Mouse (Mus musculus) forebrain, embryonic 13.5 days (tissue): ENCODE results near the gene Fam167b. TPM values are rescaled to one million over a fixed set of nuclear protein-coding genes. Genes with fewer than 3 reads are reported as not detected.

Experiments used
- ATAC-seq: fragments of 200-750 bp; cut with Nextera tagmentation; 2 replicates; pipeline ENCODE4 v1.8.0; 2017
- H3K27ac ChIP-seq: fragments of 300-500 bp; sonication (generic); 2 replicates; pipeline ENCODE4 v1.5.1; 2015; ENCODE audit warnings: inconsistent platforms, mild to moderate bottlenecking, moderate library complexity
- H3K27me3 ChIP-seq: fragments of 300-500 bp; sonication (generic); 2 replicates; pipeline ENCODE4 v1.6.1; 2015; ENCODE audit warnings: mild to moderate bottlenecking, inconsistent platforms
- H3K36me3 ChIP-seq: fragments of 300-500 bp; sonication (generic); 2 replicates; pipeline ENCODE4 v1.6.1; 2015; ENCODE audit warnings: mild to moderate bottlenecking, inconsistent platforms; ENCODE audit not compliant: poor library complexity, severe bottlenecking
- H3K4me1 ChIP-seq: fragments of 300-500 bp; sonication (generic); 2 replicates; pipeline ENCODE4 v1.6.1; 2015; ENCODE audit warnings: inconsistent platforms
- H3K4me2 ChIP-seq: fragments of 300-500 bp; sonication (generic); 2 replicates; pipeline ENCODE4 v1.6.1; 2015; ENCODE audit warnings: inconsistent platforms, mild to moderate bottlenecking, moderate library complexity
- H3K4me3 ChIP-seq: fragments of 300-500 bp; sonication (generic); 2 replicates; pipeline ENCODE4 v1.5.1; 2015; ENCODE audit warnings: mild to moderate bottlenecking, inconsistent platforms
- H3K9ac ChIP-seq: fragments of 300-500 bp; sonication (generic); 2 replicates; pipeline ENCODE4 v1.6.1; 2015; ENCODE audit warnings: mild to moderate bottlenecking, inconsistent platforms
- H3K9me3 ChIP-seq: fragments of 300-500 bp; sonication (generic); replicated peaks from 2 replicates; pipeline ENCODE4 v1.6.1; 2016; ENCODE audit warnings: inconsistent platforms
- WGBS: fragments of 180-500 bp; shearing (Covaris S2); methylation state at CpG from one replicate; pipeline ENCODE4 v1.1.7; 2015; 5-methylcytosine and 5-hydroxymethylcytosine counted together
- polyA plus RNA-seq: library from polyadenylated mRNA; unstranded; fragments of >200 nt; fragmentation: Nextera tagmentation; extraction: Ambion mirVana; gene quantifications from 2 replicates; pipeline ENCODE4 v1.2.1, GENCODE M21; 2015

The Fam167b gene
- polyA plus RNA-seq, 1 experiment from 2014 or later: 0.31 TPM

- Histone ChIP-seq H3K9ac (no peak overlapping the region), H3K4me2 (no peak overlapping the region), H3K36me3 (no peaks in the 10 kb centered on the region), H3K27me3 (no peaks in the 10 kb centered on the region), H3K4me1 (peaks cover 7% of the 10 kb centered on the region; the same call in 1 of the 2 replicates), H3K4me3 (no peak overlapping the region), H3K9me3 (no peaks in the 10 kb centered on the region), H3K27ac (no peak overlapping the region)
- WGBS: 89% methylated on average over 13 of the region's 13 CpGs
- no peak for ATAC-seq
These were observed 5.9 kb downstream of the Fam167b start for GRCm38 (mm10) chr4:129572236-129573092.

- no peaks in the 10 kb centered on the region for H3K9me3 ChIP-seq
- H3K4me2 ChIP-seq: no peak overlapping the region
- ATAC-seq: no peak
- H3K4me3 ChIP-seq: no peak overlapping the region
- no peak overlapping the region for H3K27ac ChIP-seq
- H3K36me3 ChIP-seq: no peaks in the 10 kb centered on the region
- no peak overlapping the region for H3K9ac ChIP-seq
- no peaks in the 10 kb centered on the region for H3K4me1 ChIP-seq
- H3K27me3 ChIP-seq: no peaks in the 10 kb centered on the region
- 76% methylated on average over 8 of the region's 8 CpGs for WGBS
These were observed 6.7 kb downstream of the Fam167b start for GRCm38 (mm10) chr4:129571551-129572084.

DNA sequence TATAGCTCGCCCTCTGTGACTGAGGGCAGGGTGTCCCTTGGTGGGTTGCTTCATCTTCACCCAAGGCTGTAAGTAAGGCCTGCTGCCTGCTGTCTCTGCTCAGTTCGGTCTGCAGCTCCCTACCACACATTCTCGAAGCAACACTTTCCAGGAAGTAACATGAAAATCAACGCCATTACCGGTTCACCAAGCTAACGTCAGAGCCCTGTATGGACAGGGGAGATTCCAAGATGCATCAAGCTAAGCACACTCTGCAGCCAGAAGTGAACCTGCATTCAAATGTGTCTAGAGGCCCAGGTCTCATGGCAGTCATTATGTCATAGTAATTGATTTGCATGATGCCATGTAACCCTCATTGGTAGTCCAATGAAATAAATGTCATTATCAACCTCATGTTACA lies 8.3 kb downstream of the Fam167b start:
- WGBS: 85% methylated on average over 6 of the region's 6 CpGs
- H3K27me3 ChIP-seq: no peaks in the 10 kb centered on the region
- H3K4me3 ChIP-seq: no peak overlapping the region
- H3K9me3 ChIP-seq: no peaks in the 10 kb centered on the region
- H3K9ac ChIP-seq: no peak overlapping the region
- H3K4me1 ChIP-seq: no peaks in the 10 kb centered on the region
- H3K27ac ChIP-seq: no peak overlapping the region
- no peak overlapping the region for H3K4me2 ChIP-seq
- H3K36me3 ChIP-seq: no peaks in the 10 kb centered on the region
- ATAC-seq: no peak

DNA sequence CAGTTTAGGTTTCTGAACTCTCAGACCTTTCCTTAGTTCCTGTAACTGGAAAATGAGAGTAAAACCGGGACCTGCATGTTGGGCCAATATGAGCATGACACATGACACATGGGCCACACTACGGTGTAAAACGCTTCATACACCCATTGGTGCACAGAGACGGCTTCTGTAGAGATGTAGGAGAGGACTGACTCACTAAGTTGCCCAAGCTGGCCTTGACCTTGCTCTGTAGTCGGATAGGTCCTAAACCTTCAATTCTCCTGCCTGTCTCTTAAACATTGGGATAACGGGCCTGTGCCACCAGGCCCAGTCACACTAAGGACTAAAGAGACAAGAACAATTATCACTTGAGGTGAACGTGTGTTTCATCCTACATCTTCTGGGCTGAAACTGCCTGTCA lies 10.0 kb downstream of the Fam167b start:
- Histone ChIP-seq H3K4me2 (no peak overlapping the region), H3K27ac (no peak overlapping the region), H3K9me3 (no peaks in the 10 kb centered on the region), H3K4me1 (no peaks in the 10 kb centered on the region), H3K9ac (no peak overlapping the region), H3K4me3 (no peak overlapping the region), H3K36me3 (no peaks in the 10 kb centered on the region), H3K27me3 (no peaks in the 10 kb centered on the region)
- 92% methylated on average over 7 of the region's 7 CpGs for WGBS
- no peak for ATAC-seq

- H3K27ac ChIP-seq: no peak overlapping the region
- ATAC-seq: no peak
- no peaks in the 10 kb centered on the region for H3K4me1 ChIP-seq
- no peak overlapping the region for H3K4me2 ChIP-seq
- H3K27me3 ChIP-seq: no peaks in the 10 kb centered on the region
- no peak overlapping the region for H3K9ac ChIP-seq
- WGBS: 86% methylated on average over 6 of the region's 6 CpGs
- no peaks in the 10 kb centered on the region for H3K36me3 ChIP-seq
- no peak overlapping the region for H3K4me3 ChIP-seq
- no peaks in the 10 kb centered on the region for H3K9me3 ChIP-seq
These were observed 13.2 kb downstream of the Fam167b start for GRCm38 (mm10) chr4:129565139-129565538.

- H3K4me3 ChIP-seq: no peak overlapping the region
- no peaks in the 10 kb centered on the region for H3K4me1 ChIP-seq
- ATAC-seq: no peak
- H3K9ac ChIP-seq: no peak overlapping the region
- H3K27me3 ChIP-seq: no peaks in the 10 kb centered on the region
- H3K36me3 ChIP-seq: no peaks in the 10 kb centered on the region
- H3K9me3 ChIP-seq: no peaks in the 10 kb centered on the region
- H3K27ac ChIP-seq: no peak overlapping the region
- WGBS: 86% methylated on average over 8 of the region's 8 CpGs
- H3K4me2 ChIP-seq: no peak overlapping the region
These were observed 14.6 kb downstream of the Fam167b start for GRCm38 (mm10) chr4:129563718-129564117.

DNA sequence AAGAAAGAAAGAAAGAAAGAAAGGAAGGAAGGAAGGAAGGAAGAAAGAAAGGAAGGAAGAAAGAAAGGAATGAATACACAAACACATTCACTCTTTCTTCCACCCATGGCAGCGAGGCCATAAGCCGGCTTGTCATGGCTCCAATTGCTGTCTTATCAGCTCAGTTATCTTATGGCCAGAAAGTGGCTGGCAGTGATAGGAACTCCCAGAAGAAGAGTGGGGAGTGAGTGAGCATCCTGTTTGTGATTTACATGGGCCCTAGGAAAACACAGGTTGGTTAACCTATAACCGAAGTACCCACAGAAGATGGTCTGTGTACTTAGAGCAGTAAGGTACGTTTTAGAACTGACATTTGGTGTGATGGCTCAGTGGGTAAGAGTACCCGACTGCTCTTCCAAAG lies 17.2 kb downstream of the Fam167b start:
- no peak for ATAC-seq
- H3K4me1 ChIP-seq: peaks cover 4% of the 10 kb centered on the region; the same call in 1 of the 2 replicates
- H3K4me2 ChIP-seq: no peak overlapping the region
- no peak overlapping the region for H3K4me3 ChIP-seq
- no peaks in the 10 kb centered on the region for H3K27me3 ChIP-seq
- no peaks in the 10 kb centered on the region for H3K36me3 ChIP-seq
- no peak overlapping the region for H3K27ac ChIP-seq
- no peaks in the 10 kb centered on the region for H3K9me3 ChIP-seq
- 93% methylated on average over 5 of the region's 5 CpGs for WGBS
- no peak overlapping the region for H3K9ac ChIP-seq

DNA sequence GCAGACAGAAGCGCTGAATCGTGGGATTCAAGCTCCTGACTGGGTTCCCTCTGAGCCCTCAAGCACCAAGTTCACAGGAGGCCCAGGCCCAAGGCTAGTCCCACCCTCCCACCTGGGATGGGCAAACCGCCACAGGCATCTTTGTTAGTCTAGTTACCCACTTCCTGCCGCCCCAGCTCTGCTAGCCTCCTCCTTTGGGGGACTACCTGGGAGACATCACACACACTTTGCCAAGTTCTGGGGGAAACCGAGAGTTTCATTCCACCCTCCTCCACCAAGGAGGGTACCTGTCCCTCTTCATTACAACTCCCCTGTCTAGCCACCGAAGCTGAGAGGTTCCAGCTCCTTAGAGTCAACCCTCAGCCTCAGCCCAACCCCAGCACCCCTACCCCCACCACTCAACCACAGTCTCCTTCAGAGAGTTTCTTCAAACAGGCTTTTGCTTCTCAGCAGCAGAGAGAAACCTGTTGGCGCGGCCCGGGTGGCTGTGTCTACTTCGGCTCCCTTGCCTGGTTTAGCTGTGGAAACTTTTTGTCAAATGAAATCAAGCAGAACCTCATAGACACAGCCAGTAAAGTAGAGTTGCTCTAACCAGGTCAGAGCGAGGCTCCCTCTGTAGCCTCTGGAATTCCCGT lies 19.9 kb downstream of the Fam167b start:
- H3K9me3 ChIP-seq: no peaks in the 10 kb centered on the region
- WGBS: 90% methylated on average over 12 of the region's 12 CpGs
- H3K4me1 ChIP-seq: peaks cover 12% of the 10 kb centered on the region; the same call in 1 of the 2 replicates
- no peak overlapping the region for H3K4me3 ChIP-seq
- H3K4me2 ChIP-seq: no peak overlapping the region
- ATAC-seq: no peak
- no peaks in the 10 kb centered on the region for H3K27me3 ChIP-seq
- H3K9ac ChIP-seq: no peak overlapping the region
- no peak overlapping the region for H3K27ac ChIP-seq
- H3K36me3 ChIP-seq: no peaks in the 10 kb centered on the region

GRCm38 (mm10) chr4:129557256-129557808 lies 21.0 kb downstream of the Fam167b start:
- 89% methylated on average over 9 of the region's 9 CpGs for WGBS
- Histone ChIP-seq H3K9me3 (no peaks in the 10 kb centered on the region), H3K27ac (no peak overlapping the region), H3K4me1 (peaks cover 12% of the 10 kb centered on the region; the same call in 1 of the 2 replicates), H3K27me3 (no peaks in the 10 kb centered on the region), H3K36me3 (no peaks in the 10 kb centered on the region), H3K4me2 (peak overlapping the region; percentile 81), H3K9ac (no peak overlapping the region), H3K4me3 (no peak overlapping the region)
- ATAC-seq: no peak

DNA sequence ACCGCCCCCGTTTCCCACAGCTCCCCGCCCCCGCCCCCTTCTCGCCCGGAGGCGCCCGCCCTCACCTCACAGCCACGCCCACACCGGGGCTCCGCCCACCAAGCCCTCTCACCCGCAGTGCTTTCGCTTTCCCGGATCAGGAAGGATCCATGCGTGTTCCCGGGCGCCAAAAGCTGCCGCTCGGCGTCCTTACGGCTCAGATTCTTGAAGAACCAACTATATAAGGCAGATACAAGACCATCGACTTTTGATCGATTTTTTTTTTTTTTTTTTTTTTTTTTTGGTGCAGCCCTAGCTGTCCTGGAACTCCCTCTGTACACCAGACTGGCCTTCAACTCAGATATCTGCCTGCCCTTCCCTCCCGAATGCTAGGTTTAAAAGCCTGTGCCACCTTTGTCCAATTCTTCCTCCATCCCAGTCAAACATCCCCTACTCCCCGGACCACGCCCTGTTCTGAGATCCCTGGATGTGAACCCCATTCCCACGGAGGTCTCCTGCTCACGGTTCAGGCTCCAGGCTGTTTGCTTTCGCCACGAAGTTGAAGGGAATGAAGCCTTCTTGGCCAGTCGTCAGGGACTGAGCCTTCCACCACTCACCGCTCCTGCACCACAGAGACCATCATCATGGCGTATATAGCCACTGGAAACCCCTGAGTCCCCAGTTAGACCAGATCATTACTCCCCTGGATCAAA lies 21.7 kb downstream of the Fam167b start:
- peak; percentile 89 for ATAC-seq
- peak overlapping the region; percentile 65 for H3K9ac ChIP-seq
- H3K4me2 ChIP-seq: peak overlapping the region; percentile 81
- no peaks in the 10 kb centered on the region for H3K27me3 ChIP-seq
- H3K4me3 ChIP-seq: peak overlapping the region; percentile 47
- H3K4me1 ChIP-seq: peaks cover 12% of the 10 kb centered on the region; the same call in 1 of the 2 replicates
- no peaks in the 10 kb centered on the region for H3K9me3 ChIP-seq
- H3K27ac ChIP-seq: no peak overlapping the region
- H3K36me3 ChIP-seq: no peaks in the 10 kb centered on the region
- WGBS: 8% methylated on average over 33 of the region's 33 CpGs

DNA sequence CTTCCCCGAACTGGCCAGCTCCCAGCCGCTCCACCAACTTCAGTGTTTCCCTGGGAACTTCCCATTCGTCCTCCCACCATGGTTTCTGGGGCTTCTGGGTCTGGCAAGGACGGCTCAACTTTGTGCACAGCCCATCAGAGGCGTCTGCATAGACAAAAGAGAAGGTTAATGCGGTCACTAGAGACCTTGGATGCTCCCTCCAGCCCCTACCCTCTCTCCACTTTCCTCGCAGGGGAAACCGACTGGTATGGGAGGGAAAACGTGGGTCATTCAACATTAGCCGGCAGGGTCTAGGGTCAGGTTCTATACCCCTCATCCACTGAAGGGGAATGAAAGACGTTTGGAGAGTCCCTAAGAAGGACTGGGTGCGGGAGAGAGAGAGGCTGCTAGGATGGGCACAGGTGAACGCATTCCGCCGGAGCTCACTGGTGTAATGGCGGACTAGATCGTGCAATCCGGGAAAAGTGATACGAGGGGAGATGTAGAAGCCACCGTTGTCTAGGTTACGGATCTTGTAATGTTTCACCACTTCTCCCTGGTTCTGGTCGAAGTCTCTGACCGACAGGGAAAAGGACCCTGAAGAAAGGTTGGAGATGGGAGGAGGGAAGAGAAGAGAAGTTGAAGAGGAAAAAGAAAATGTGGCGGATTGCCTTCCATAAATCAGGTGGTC lies 22.4 kb downstream of the Fam167b start:
- Histone ChIP-seq H3K4me1 (peaks cover 12% of the 10 kb centered on the region; the same call in 1 of the 2 replicates), H3K9me3 (no peaks in the 10 kb centered on the region), H3K36me3 (no peaks in the 10 kb centered on the region), H3K4me2 (peak overlapping the region; percentile 81), H3K27me3 (no peaks in the 10 kb centered on the region), H3K4me3 (peak overlapping the region; percentile 47), H3K27ac (no peak overlapping the region), H3K9ac (peak overlapping the region; percentile 65)
- peak; percentile 64 for ATAC-seq
- under 1% methylated on average over 24 of the region's 24 CpGs for WGBS
